Mouse (Mus musculus) T-helper 2 cell (primary cell): ENCODE measurements around the gene Arhgap11a.

ENCODE experiments used
- in situ Hi-C: fragments of 300-600 bp; cut with MboI, MseI; formaldehyde crosslinking; loops from one replicate; pipeline ENCODE4 v1.15.1; 2025; ENCODE audit warnings: high pct_unique_total_duplicates

Gene Arhgap11a

DNA sequence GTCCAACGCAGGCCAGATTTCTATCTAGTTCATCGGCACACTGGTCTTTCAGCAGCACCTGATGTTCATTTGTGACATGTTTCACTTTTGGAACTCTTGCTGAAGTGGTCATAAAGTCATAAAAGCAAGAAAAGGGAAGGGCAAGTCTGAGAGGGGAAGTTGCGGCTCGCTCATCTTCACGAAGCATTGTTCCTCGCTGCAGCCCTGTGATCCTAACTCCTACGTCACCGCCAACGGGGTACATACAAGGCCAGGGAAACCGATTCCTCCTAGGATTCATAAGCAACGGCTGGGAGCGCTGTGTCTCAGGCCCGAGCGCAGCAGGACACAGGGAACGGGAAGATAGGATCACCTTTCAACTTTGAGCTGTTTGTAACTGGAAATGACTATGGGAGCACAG is 28.3 kb downstream of the Arhgap11a start:
- in situ Hi-C loops = no loop called here

GRCm38 (mm10) chr2:113817681-113818606 is 30.5 kb downstream of the Arhgap11a start:
- in situ Hi-C loops = no loop called here

DNA sequence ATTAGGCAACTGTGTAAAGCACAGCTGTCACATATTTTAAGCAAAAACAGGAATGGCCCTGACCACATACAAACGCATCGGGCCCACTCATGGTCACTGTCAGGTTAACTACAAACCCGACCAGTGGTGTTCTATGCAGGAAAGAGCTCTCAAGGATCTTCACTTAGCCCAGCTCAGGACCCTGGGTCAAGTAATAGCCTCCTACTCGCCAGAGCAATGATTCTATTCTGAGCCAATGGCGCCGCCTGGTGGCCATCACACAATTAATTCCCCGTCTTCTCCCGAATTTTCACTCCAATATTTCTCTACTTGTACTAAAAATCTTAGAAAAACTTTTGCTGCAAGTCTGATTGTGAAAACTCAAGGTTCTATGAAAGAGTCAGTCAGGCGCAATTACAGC is 40.8 kb downstream of the Arhgap11a start:
- in situ Hi-C loops = loop anchor here (10.0 kb wide), 1 partner anchor 313 kb away; no protein-coding TSS in a partner anchor

- in situ Hi-C loops = loop anchor here (10.0 kb wide), 1 partner anchor 312 kb away; no protein-coding TSS in a partner anchor
These were observed 41.4 kb downstream of the Arhgap11a start for GRCm38 (mm10) chr2:113806851-113807577.

DNA sequence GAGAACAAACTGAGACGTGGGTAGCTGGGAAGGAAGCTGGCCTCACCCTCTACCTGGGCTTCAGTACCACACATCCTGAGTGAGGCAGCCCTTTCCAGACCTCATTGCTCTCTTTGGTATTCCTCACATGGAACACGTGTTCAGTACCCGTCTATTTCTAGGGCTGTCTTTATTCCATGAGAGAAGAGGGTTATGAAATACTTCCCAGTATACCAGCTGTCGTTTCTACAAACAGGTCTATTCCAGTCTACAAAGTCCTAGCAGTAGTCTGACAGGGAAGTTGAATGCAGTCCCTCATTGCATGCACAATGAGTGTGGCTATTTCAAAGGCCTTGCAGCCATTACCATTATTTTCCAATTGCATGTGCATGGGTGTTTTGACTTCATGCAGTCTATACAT is 42.7 kb downstream of the Arhgap11a start:
- in situ Hi-C loops = loop anchor here (10.0 kb wide), 1 partner anchor 311 kb away; no protein-coding TSS in a partner anchor

- in situ Hi-C loops = loop anchor here (10.0 kb wide), 1 partner anchor 309 kb away; no protein-coding TSS in a partner anchor
These were observed 44.7 kb downstream of the Arhgap11a start for GRCm38 (mm10) chr2:113803753-113804152.

GRCm38 (mm10) chr2:113800846-113801245 is 47.6 kb downstream of the Arhgap11a start:
- in situ Hi-C loops = loop anchor here (10.0 kb wide), 1 partner anchor 306 kb away; no protein-coding TSS in a partner anchor

DNA sequence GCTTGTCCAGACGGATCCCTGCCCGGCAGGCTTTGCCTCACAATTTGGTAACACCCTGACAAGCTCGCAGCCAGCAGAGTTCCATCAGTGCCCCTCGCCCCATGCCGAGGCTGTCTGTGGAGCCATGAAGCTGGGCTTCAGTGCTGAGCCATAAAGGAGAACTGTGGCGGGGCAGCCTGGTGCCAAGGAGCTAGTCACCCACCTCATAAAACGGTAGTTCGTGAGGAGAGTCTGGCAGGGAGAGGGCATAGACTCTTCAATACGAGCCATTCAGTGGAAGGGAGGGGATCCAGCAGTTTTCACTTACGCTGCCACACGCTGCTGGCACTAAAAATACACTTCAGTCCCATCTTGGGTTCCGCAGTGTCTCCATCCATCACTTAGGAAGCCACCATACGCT is 49.9 kb downstream of the Arhgap11a start:
- in situ Hi-C loops = loop anchor here (25.0 kb wide), 1 partner anchor 1414 kb away; no protein-coding TSS in a partner anchor

- in situ Hi-C loops = loop anchor here (25.0 kb wide), 1 partner anchor 1417 kb away; no protein-coding TSS in a partner anchor
These were observed 53.3 kb downstream of the Arhgap11a start for GRCm38 (mm10) chr2:113795186-113795585.

DNA sequence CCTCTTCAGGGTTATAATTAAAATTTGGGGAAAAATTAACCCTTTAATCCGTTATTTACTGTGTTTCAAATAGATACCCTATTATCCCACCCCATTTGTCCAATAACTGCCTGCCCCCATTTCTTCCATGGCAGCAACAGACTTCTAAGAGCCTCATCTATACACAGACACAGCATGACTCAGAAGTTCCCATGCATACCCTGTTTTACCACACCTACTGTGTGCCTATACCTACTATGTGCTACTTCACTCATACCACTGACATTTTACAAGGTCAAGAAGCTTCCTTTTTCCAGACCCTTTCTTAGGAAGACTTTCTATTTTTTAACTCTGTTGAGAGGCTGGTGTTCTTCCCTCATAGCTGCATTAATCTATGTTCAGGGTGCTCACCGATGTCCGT is 54.9 kb downstream of the Arhgap11a start:
- in situ Hi-C loops = loop anchor here (25.0 kb wide), 1 partner anchor 1419 kb away; no protein-coding TSS in a partner anchor

GRCm38 (mm10) chr2:113788821-113789387 is 59.6 kb downstream of the Arhgap11a start:
- in situ Hi-C loops = loop anchor here (25.0 kb wide), 1 partner anchor 1423 kb away; no protein-coding TSS in a partner anchor

DNA sequence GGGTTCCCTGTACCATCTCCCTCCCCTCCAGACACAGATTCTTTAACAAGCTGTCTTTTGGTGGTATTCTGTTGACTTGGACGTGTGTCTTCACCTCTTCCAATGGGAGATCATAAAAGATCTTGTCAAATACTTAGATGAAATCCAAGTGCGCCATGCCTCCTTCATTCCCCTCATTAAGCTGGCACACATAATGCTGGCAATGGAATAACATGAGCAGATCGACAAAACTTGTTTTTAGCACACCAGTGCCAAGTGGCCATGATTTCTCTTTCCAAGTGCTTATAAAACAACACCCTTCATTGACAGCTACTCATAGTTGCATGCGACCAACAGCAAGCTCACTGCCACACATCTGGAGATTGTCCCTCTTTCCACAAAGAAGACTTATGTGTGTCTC is 60.6 kb downstream of the Arhgap11a start:
- in situ Hi-C loops = loop anchor here (25.0 kb wide), 1 partner anchor 1424 kb away; no protein-coding TSS in a partner anchor

- in situ Hi-C loops = loop anchor here (25.0 kb wide), 1 partner anchor 1427 kb away; no protein-coding TSS in a partner anchor
These were observed 63.6 kb downstream of the Arhgap11a start for GRCm38 (mm10) chr2:113784851-113785250.

DNA sequence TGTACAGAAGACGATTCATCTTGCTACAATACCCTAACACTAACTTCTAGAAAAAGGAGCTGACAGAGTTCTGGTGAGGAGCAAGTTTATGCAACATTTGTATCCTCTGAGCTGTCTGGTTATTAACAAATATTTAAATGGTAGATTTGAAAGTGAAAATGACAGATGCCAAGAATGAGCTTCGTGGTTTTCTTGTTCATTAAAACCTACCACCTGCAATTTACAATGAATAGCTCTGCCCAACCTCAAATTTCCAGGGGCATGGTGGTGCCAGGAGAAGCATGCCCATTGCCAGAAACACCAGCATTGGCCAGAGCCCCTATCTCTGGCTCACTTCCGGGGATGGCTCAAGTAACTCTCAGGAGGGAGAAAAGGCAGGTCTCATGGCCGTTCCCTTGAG is 66.9 kb downstream of the Arhgap11a start:
- in situ Hi-C loops = loop anchor here (25.0 kb wide), 1 partner anchor 1431 kb away; no protein-coding TSS in a partner anchor
